Mouse (Mus musculus): Measurements from ENCODE around the gene Oxnad1. TPM values are rescaled to one million over a fixed set of nuclear protein-coding genes. Genes with fewer than 3 reads are reported as not detected.
"Not testable (repeated sequence)": the region's sequence is repeated elsewhere in the genome, so short reads cannot be mapped to it uniquely, and the experiment has no call there.

Gene Oxnad1
- polyA plus RNA-seq, 1 experiment from 2014 or later: 16.0 TPM

GRCm38 (mm10) chr14:32121920-32122315 lies 36.7 kb downstream of the Oxnad1 start:
- Histone ChIP-seq H3K27ac (no peak overlapping the region), H3K36me3 (no peaks in the 10 kb centered on the region), H3K4me2 (replicated peaks) (no peak overlapping the region), H3K4me3 (no peak overlapping the region), H3K9me3 (no peaks in the 10 kb centered on the region), H3K9ac (no peak overlapping the region), H3K27me3 (no peaks in the 10 kb centered on the region), H3K4me1 (no peaks in the 10 kb centered on the region)
- no peak for ATAC-seq (ENCODE audit: insufficient number of reproducible peaks, insufficient read depth, low FRiP score, low TSS enrichment)
- 48% methylated on average over 2 of the region's 2 CpGs for WGBS

GRCm38 (mm10) chr14:32124261-32124660 lies 39.1 kb downstream of the Oxnad1 start:
- H3K27me3 ChIP-seq: no peaks in the 10 kb centered on the region
- no peak overlapping the region for H3K9ac ChIP-seq
- no peak overlapping the region for H3K4me2 ChIP-seq (replicated peaks)
- no peak overlapping the region for H3K27ac ChIP-seq
- no peaks in the 10 kb centered on the region for H3K36me3 ChIP-seq
- ATAC-seq (ENCODE audit: insufficient number of reproducible peaks, insufficient read depth, low FRiP score, low TSS enrichment): no peak
- no peak overlapping the region for H3K4me3 ChIP-seq
- 52% methylated on average over 3 of the region's 3 CpGs for WGBS
- no peaks in the 10 kb centered on the region for H3K4me1 ChIP-seq
- no peaks in the 10 kb centered on the region for H3K9me3 ChIP-seq

GRCm38 (mm10) chr14:32125256-32125655 lies 40.1 kb downstream of the Oxnad1 start:
- not testable (repeated sequence) for H3K27ac ChIP-seq; ATAC-seq (ENCODE audit: insufficient number of reproducible peaks, insufficient read depth, low FRiP score, low TSS enrichment); H3K4me3 ChIP-seq; H3K4me2 ChIP-seq (replicated peaks); H3K9me3 ChIP-seq; H3K4me1 ChIP-seq; H3K36me3 ChIP-seq; H3K27me3 ChIP-seq; H3K9ac ChIP-seq
- WGBS: 81% methylated on average over 5 of the region's 5 CpGs

GRCm38 (mm10) chr14:32128409-32128808 lies 43.2 kb downstream of the Oxnad1 start:
- H3K27me3 ChIP-seq: no peaks in the 10 kb centered on the region
- 87% methylated on average over 5 of the region's 5 CpGs for WGBS
- H3K36me3 ChIP-seq: no peaks in the 10 kb centered on the region
- H3K27ac ChIP-seq: no peak overlapping the region
- no peaks in the 10 kb centered on the region for H3K9me3 ChIP-seq
- no peaks in the 10 kb centered on the region for H3K4me1 ChIP-seq
- H3K4me3 ChIP-seq: no peak overlapping the region
- no peak overlapping the region for H3K9ac ChIP-seq
- ATAC-seq (ENCODE audit: insufficient number of reproducible peaks, insufficient read depth, low FRiP score, low TSS enrichment): no peak
- H3K4me2 ChIP-seq (replicated peaks): no peak overlapping the region

GRCm38 (mm10) chr14:32131836-32132235 lies 46.7 kb downstream of the Oxnad1 start:
- H3K27me3 ChIP-seq: no peaks in the 10 kb centered on the region
- no peak overlapping the region for H3K27ac ChIP-seq
- H3K9me3 ChIP-seq: no peaks in the 10 kb centered on the region
- WGBS: 85% methylated on average over 4 of the region's 4 CpGs
- no peaks in the 10 kb centered on the region for H3K4me1 ChIP-seq
- H3K4me2 ChIP-seq (replicated peaks): no peak overlapping the region
- no peak overlapping the region for H3K9ac ChIP-seq
- no peaks in the 10 kb centered on the region for H3K36me3 ChIP-seq
- no peak overlapping the region for H3K4me3 ChIP-seq
- no peak for ATAC-seq (ENCODE audit: insufficient number of reproducible peaks, insufficient read depth, low FRiP score, low TSS enrichment)

GRCm38 (mm10) chr14:32134293-32134692 lies 49.1 kb downstream of the Oxnad1 start:
- Histone ChIP-seq H3K27ac (no peak overlapping the region), H3K27me3 (no peaks in the 10 kb centered on the region), H3K9me3 (no peaks in the 10 kb centered on the region), H3K4me3 (no peak overlapping the region), H3K4me1 (no peaks in the 10 kb centered on the region), H3K4me2 (replicated peaks) (no peak overlapping the region), H3K9ac (no peak overlapping the region), H3K36me3 (no peaks in the 10 kb centered on the region)
- WGBS: 50% methylated on average over 2 of the region's 2 CpGs
- no peak for ATAC-seq (ENCODE audit: insufficient number of reproducible peaks, insufficient read depth, low FRiP score, low TSS enrichment)

- H3K4me1 ChIP-seq; H3K9me3 ChIP-seq; ATAC-seq (ENCODE audit: insufficient number of reproducible peaks, insufficient read depth, low FRiP score, low TSS enrichment); H3K4me2 ChIP-seq (replicated peaks); H3K27me3 ChIP-seq; H3K9ac ChIP-seq; H3K4me3 ChIP-seq; H3K27ac ChIP-seq; H3K36me3 ChIP-seq: not testable (repeated sequence)
- 79% methylated on average over 3 of the region's 3 CpGs for WGBS
Observed at GRCm38 (mm10) chr14:32136467-32136866, 51.3 kb downstream of the Oxnad1 start.

GRCm38 (mm10) chr14:32140359-32140965 lies 55.3 kb downstream of the Oxnad1 start:
- H3K9ac ChIP-seq: no peak overlapping the region
- no peaks in the 10 kb centered on the region for H3K36me3 ChIP-seq
- H3K4me1 ChIP-seq: no peaks in the 10 kb centered on the region
- no peak overlapping the region for H3K4me2 ChIP-seq (replicated peaks)
- H3K27me3 ChIP-seq: no peaks in the 10 kb centered on the region
- H3K9me3 ChIP-seq: no peaks in the 10 kb centered on the region
- no peak for ATAC-seq (ENCODE audit: insufficient number of reproducible peaks, insufficient read depth, low FRiP score, low TSS enrichment)
- H3K27ac ChIP-seq: no peak overlapping the region
- 72% methylated on average over 5 of the region's 5 CpGs for WGBS
- no peak overlapping the region for H3K4me3 ChIP-seq

GRCm38 (mm10) chr14:32141723-32142122 lies 56.5 kb downstream of the Oxnad1 start, which contains the start of gene Msmb:
Gene Msmb (plus strand): TSS chr14:32142023.
- no peak within 1 kb of the TSS for H3K4me3 ChIP-seq
- H3K36me3 ChIP-seq: no peaks in the 10 kb centered on the region
- H3K27me3 ChIP-seq: no peaks in the 10 kb centered on the region
- no peak within 1 kb of the TSS for H3K4me2 ChIP-seq (replicated peaks)
- H3K9ac ChIP-seq: no peak within 1 kb of the TSS
- no peak within 1 kb of the TSS for H3K27ac ChIP-seq
- no peaks in the 10 kb centered on the region for H3K4me1 ChIP-seq
- 84% methylated on average over 5 of the region's 5 CpGs for WGBS
- H3K9me3 ChIP-seq: peaks cover 3% of the 10 kb centered on the region; the same call in 1 of the 2 replicates
- ATAC-seq (ENCODE audit: insufficient number of reproducible peaks, insufficient read depth, low FRiP score, low TSS enrichment): no peak

GRCm38 (mm10) chr14:32144734-32145133 lies 59.6 kb downstream of the Oxnad1 start:
- no peak overlapping the region for H3K4me2 ChIP-seq (replicated peaks)
- H3K27ac ChIP-seq: no peak overlapping the region
- H3K4me3 ChIP-seq: no peak overlapping the region
- peaks cover 3% of the 10 kb centered on the region; the same call in 1 of the 2 replicates for H3K9me3 ChIP-seq
- H3K9ac ChIP-seq: no peak overlapping the region
- no peaks in the 10 kb centered on the region for H3K27me3 ChIP-seq
- no peaks in the 10 kb centered on the region for H3K4me1 ChIP-seq
- ATAC-seq (ENCODE audit: insufficient number of reproducible peaks, insufficient read depth, low FRiP score, low TSS enrichment): no peak
- H3K36me3 ChIP-seq: no peaks in the 10 kb centered on the region

- 72% methylated on average over 4 of the region's 4 CpGs for WGBS
- H3K36me3 ChIP-seq: no peaks in the 10 kb centered on the region
- H3K4me3 ChIP-seq: no peak overlapping the region
- ATAC-seq (ENCODE audit: insufficient number of reproducible peaks, insufficient read depth, low FRiP score, low TSS enrichment): no peak
- peaks cover 3% of the 10 kb centered on the region; the same call in 1 of the 2 replicates for H3K9me3 ChIP-seq
- no peaks in the 10 kb centered on the region for H3K27me3 ChIP-seq
- no peak overlapping the region for H3K27ac ChIP-seq
- no peak overlapping the region for H3K9ac ChIP-seq
- H3K4me1 ChIP-seq: no peaks in the 10 kb centered on the region
- no peak overlapping the region for H3K4me2 ChIP-seq (replicated peaks)
Observed at GRCm38 (mm10) chr14:32145401-32145800, 60.2 kb downstream of the Oxnad1 start.

GRCm38 (mm10) chr14:32145809-32146511 lies 60.8 kb downstream of the Oxnad1 start:
- H3K9ac ChIP-seq: no peak overlapping the region
- no peak overlapping the region for H3K4me3 ChIP-seq
- H3K4me2 ChIP-seq (replicated peaks): no peak overlapping the region
- H3K9me3 ChIP-seq: peaks cover 3% of the 10 kb centered on the region; the same call in 1 of the 2 replicates
- H3K36me3 ChIP-seq: no peaks in the 10 kb centered on the region
- H3K27me3 ChIP-seq: no peaks in the 10 kb centered on the region
- no peaks in the 10 kb centered on the region for H3K4me1 ChIP-seq
- 79% methylated on average over 7 of the region's 7 CpGs for WGBS
- H3K27ac ChIP-seq: no peak overlapping the region
- no peak for ATAC-seq (ENCODE audit: insufficient number of reproducible peaks, insufficient read depth, low FRiP score, low TSS enrichment)
